Mouse (Mus musculus) small intestine, adult 2 months (tissue): Measurements from ENCODE around the gene Cela1.

ENCODE experiments used
- CTCF ChIP-seq: fragments of 200-500 bp; IDR thresholded peaks from 2 replicates; pipeline ENCODE4 v1.5.1; 2012; ENCODE audit warnings: low read depth, mild to moderate bottlenecking, control low read depth, inconsistent platforms, low read length, moderate library complexity, mixed read lengths; ENCODE audit not compliant: insufficient replicate concordance, insufficient read length; ENCODE audit errors: extremely low read depth
- POLR2A ChIP-seq: fragments of 200-500 bp; IDR thresholded peaks from 2 replicates; pipeline ENCODE4 v1.6.1; 2012; ENCODE audit warnings: low read depth, mild to moderate bottlenecking, control low read depth, inconsistent platforms, low read length, moderate library complexity

DNA sequence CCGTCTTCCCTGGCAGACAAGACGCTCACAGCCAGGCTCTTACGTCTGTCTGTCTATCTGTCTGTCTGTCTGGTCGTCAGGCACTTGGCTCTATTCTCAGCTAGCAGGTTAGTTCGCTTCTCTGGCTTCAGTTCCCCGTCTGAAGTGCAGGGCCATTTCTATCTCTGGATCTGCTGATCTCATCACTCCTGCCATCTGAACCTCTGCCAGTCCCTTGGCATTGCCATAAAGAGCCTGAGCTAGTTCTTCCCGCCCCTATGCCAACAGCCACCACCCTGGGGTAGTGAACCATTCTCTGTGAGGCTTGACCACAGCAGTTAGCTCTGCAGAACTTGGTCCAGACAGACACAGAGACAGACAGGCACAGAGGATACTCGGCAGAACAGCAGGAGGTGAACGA is 27.4 kb downstream of the Cela1 start:
- TF ChIP-seq POLR2A = no peak
- TF ChIP-seq CTCF = no peak
